Mouse (Mus musculus) cerebellum, adult 2 months (tissue): ENCODE measurements around the gene Lgals3bp.

Experiments
- CTCF ChIP-seq: fragments of 200-500 bp; IDR thresholded peaks from 2 replicates; pipeline ENCODE4 v1.5.1; 2011; ENCODE audit warnings: low read depth, mild to moderate bottlenecking, control low read depth, low read length, moderate library complexity, borderline replicate concordance; ENCODE audit not compliant: insufficient read depth
- POLR2A ChIP-seq: fragments of 200-500 bp; IDR thresholded peaks from 2 replicates; pipeline ENCODE4 v1.6.1; 2011; ENCODE audit warnings: low read length, control low read depth, borderline replicate concordance; ENCODE audit not compliant: insufficient read depth

DNA sequence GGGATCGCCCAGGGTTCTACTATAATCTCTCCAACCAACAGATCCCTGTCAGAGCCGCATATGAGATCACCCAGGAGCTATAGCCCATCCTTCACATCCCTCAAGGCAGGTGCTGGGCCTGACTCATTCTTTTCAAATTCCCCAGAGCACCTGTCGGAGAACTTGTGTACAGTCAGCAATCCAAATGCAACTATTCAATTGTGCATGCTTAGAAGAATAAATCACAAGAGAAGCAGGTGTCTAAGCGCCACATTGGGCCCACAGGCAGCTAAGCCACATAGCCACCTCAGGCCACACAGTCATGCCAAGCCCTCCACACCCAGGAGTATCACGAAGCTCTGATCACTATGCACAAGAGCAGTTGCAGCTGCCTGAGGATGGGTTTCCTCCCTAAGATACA is 52.4 kb downstream of the Lgals3bp start:
- TF ChIP-seq POLR2A (no peak), CTCF (no peak)
